Mouse (Mus musculus): ENCODE results near the gene Tmem170b. TPM values are rescaled to one million over a fixed set of nuclear protein-coding genes. Genes with fewer than 3 reads are reported as not detected.

Gene Tmem170b
- polyA plus RNA-seq, 1 experiment: 21.6 TPM

- no peaks in the 10 kb centered on the region for H3K4me1 ChIP-seq (ENCODE audit: control insufficient read depth, insufficient read depth, low read length)
- 89% methylated on average over 11 of the region's 11 CpGs for WGBS
- no peak for DNase-seq
- no peaks in the 10 kb centered on the region for H3K27me3 ChIP-seq (ENCODE audit: control insufficient read depth, insufficient read depth, low read length)
- H3K27ac ChIP-seq (ENCODE audit: insufficient read depth, low read length): no peak overlapping the region
- no peak for TF ChIP-seq POLR2A (IDR thresholded peaks at IDR 0.05; ENCODE audit: borderline replicate concordance, insufficient read depth, low read length)
- H3K4me3 ChIP-seq (replicated peaks; ENCODE audit: insufficient read depth, low read depth, low read length): no peak overlapping the region
Measured at GRCm38 (mm10) chr13:41683356-41684012, 77.8 kb downstream of the Tmem170b start.

GRCm38 (mm10) chr13:41685499-41685898, 79.8 kb downstream of the Tmem170b start:
- DNase-seq: no peak
- H3K27me3 ChIP-seq (ENCODE audit: control insufficient read depth, insufficient read depth, low read length): no peaks in the 10 kb centered on the region
- WGBS: 87% methylated on average over 11 of the region's 11 CpGs
- H3K4me3 ChIP-seq (replicated peaks; ENCODE audit: insufficient read depth, low read depth, low read length): no peak overlapping the region
- H3K27ac ChIP-seq (ENCODE audit: insufficient read depth, low read length): no peak overlapping the region
- no peaks in the 10 kb centered on the region for H3K4me1 ChIP-seq (ENCODE audit: control insufficient read depth, insufficient read depth, low read length)
- TF ChIP-seq POLR2A (IDR thresholded peaks at IDR 0.05; ENCODE audit: borderline replicate concordance, insufficient read depth, low read length) (no peak), CTCF (IDR thresholded peaks at IDR 0.05; ENCODE audit: borderline replicate concordance, insufficient read depth, low read depth, low read length) (no peak)

GRCm38 (mm10) chr13:41689055-41689454, 83.3 kb downstream of the Tmem170b start:
- DNase-seq: no peak
- no peak overlapping the region for H3K27ac ChIP-seq (ENCODE audit: insufficient read depth, low read length)
- TF ChIP-seq CTCF (IDR thresholded peaks at IDR 0.05; ENCODE audit: borderline replicate concordance, insufficient read depth, low read depth, low read length): no peak
- no peak for TF ChIP-seq POLR2A (IDR thresholded peaks at IDR 0.05; ENCODE audit: borderline replicate concordance, insufficient read depth, low read length)
- H3K27me3 ChIP-seq (ENCODE audit: control insufficient read depth, insufficient read depth, low read length): no peaks in the 10 kb centered on the region
- no peaks in the 10 kb centered on the region for H3K4me1 ChIP-seq (ENCODE audit: control insufficient read depth, insufficient read depth, low read length)
- WGBS: 78% methylated on average over 6 of the region's 6 CpGs
- no peak overlapping the region for H3K4me3 ChIP-seq (replicated peaks; ENCODE audit: insufficient read depth, low read depth, low read length)

GRCm38 (mm10) chr13:41689598-41690045, 83.9 kb downstream of the Tmem170b start:
- 58% methylated on average over 5 of the region's 5 CpGs for WGBS
- no peaks in the 10 kb centered on the region for H3K4me1 ChIP-seq (ENCODE audit: control insufficient read depth, insufficient read depth, low read length)
- H3K27ac ChIP-seq (ENCODE audit: insufficient read depth, low read length): no peak overlapping the region
- no peak for DNase-seq
- no peak overlapping the region for H3K4me3 ChIP-seq (replicated peaks; ENCODE audit: insufficient read depth, low read depth, low read length)
- no peak for TF ChIP-seq POLR2A (IDR thresholded peaks at IDR 0.05; ENCODE audit: borderline replicate concordance, insufficient read depth, low read length)
- no peak for TF ChIP-seq CTCF (IDR thresholded peaks at IDR 0.05; ENCODE audit: borderline replicate concordance, insufficient read depth, low read depth, low read length)
- H3K27me3 ChIP-seq (ENCODE audit: control insufficient read depth, insufficient read depth, low read length): no peaks in the 10 kb centered on the region

Other genes starting within 250 kb of the Tmem170b start
- 5.4 and 5.5 TPM in 2 replicates for gene Nedd9, start 118.5 kb upstream of the Tmem170b start, polyA plus RNA-seq (2012; rRNA removed)
- 0.07 and 0.51 TPM in 2 replicates for gene Adtrp, start 241.8 kb downstream of the Tmem170b start, polyA plus RNA-seq (2012; rRNA removed)

Measured in cerebellum, adult 2 months (tissue).